Mouse (Mus musculus) hindbrain, embryonic 10.5 days (tissue): Measurements from ENCODE around the gene Fap. TPM values are rescaled to one million over a fixed set of nuclear protein-coding genes. Genes with fewer than 3 reads are reported as not detected.

ENCODE experiments used
- polyA plus RNA-seq: library from polyadenylated mRNA; unstranded; fragments of >200 nt; fragmentation: Nextera tagmentation; extraction: Ambion mirVana; gene quantifications from 2 replicates; pipeline ENCODE4 v1.2.1, GENCODE M21; 2016

The Fap gene
- polyA plus RNA-seq, 1 experiment from 2014 or later = 3.1 TPM

Other genes with a start within 250 kb of the Fap start
- gene Dpp4, start 161.8 kb downstream of the Fap start, polyA plus RNA-seq = 0.35 and 0.50 TPM in 2 replicates
- not detected in 2 replicates for gene Gcg, start 90.4 kb downstream of the Fap start, polyA plus RNA-seq
- 0.61 and 0.90 TPM in 2 replicates for gene Ifih1, start 72.2 kb upstream of the Fap start, polyA plus RNA-seq
- gene Gca, start 90.2 kb upstream of the Fap start, polyA plus RNA-seq = 2.2 and 2.3 TPM in 2 replicates